Mouse (Mus musculus) cerebellum, adult 11 months (tissue): ENCODE data around the gene Hipk2.

ENCODE experiments used
- DNase-seq: peaks from one replicate; pipeline ENCODE4 v3.0.0; 2022

The Hipk2 gene

GRCm38 (mm10) chr6:38826857-38827256 lies 49.1 kb downstream of the Hipk2 start:
- no peak for DNase-seq

GRCm38 (mm10) chr6:38825886-38826285 lies 50.1 kb downstream of the Hipk2 start:
- no peak for DNase-seq

GRCm38 (mm10) chr6:38823827-38824226 lies 52.1 kb downstream of the Hipk2 start:
- DNase-seq: no peak

GRCm38 (mm10) chr6:38823164-38823563 lies 52.8 kb downstream of the Hipk2 start:
- DNase-seq: no peak

GRCm38 (mm10) chr6:38821686-38822085 lies 54.3 kb downstream of the Hipk2 start:
- DNase-seq: no peak

GRCm38 (mm10) chr6:38820862-38821261 lies 55.1 kb downstream of the Hipk2 start:
- no peak for DNase-seq

GRCm38 (mm10) chr6:38816216-38816615 lies 59.7 kb downstream of the Hipk2 start:
- DNase-seq: no peak

- no peak for DNase-seq
Observed at GRCm38 (mm10) chr6:38815582-38815981, 60.4 kb downstream of the Hipk2 start.

GRCm38 (mm10) chr6:38814690-38815089 lies 61.3 kb downstream of the Hipk2 start:
- DNase-seq: no peak

- no peak for DNase-seq
Observed at GRCm38 (mm10) chr6:38811459-38812145, 64.4 kb downstream of the Hipk2 start.

- DNase-seq: no peak
Observed at GRCm38 (mm10) chr6:38810121-38810475, 65.9 kb downstream of the Hipk2 start.

- DNase-seq: no peak
Observed at GRCm38 (mm10) chr6:38809396-38810120, 66.4 kb downstream of the Hipk2 start.

- DNase-seq: no peak
Observed at GRCm38 (mm10) chr6:38808317-38808716, 67.6 kb downstream of the Hipk2 start.

- no peak for DNase-seq
Observed at GRCm38 (mm10) chr6:38806963-38807445, 69.0 kb downstream of the Hipk2 start.

- DNase-seq: no peak
Observed at GRCm38 (mm10) chr6:38805612-38806011, 70.4 kb downstream of the Hipk2 start.

GRCm38 (mm10) chr6:38801252-38801651 lies 74.7 kb downstream of the Hipk2 start:
- DNase-seq: no peak

GRCm38 (mm10) chr6:38797548-38797947 lies 78.4 kb downstream of the Hipk2 start:
- DNase-seq: no peak

- DNase-seq: no peak
Observed at GRCm38 (mm10) chr6:38796993-38797392, 79.0 kb downstream of the Hipk2 start.

GRCm38 (mm10) chr6:38796388-38796787 lies 79.6 kb downstream of the Hipk2 start:
- DNase-seq: no peak

GRCm38 (mm10) chr6:38795096-38795816 lies 80.7 kb downstream of the Hipk2 start:
- no peak for DNase-seq

- DNase-seq: no peak
Observed at GRCm38 (mm10) chr6:38792966-38793365, 83.0 kb downstream of the Hipk2 start.

GRCm38 (mm10) chr6:38789221-38789810 lies 86.6 kb downstream of the Hipk2 start:
- DNase-seq: no peak

- DNase-seq: no peak
Observed at GRCm38 (mm10) chr6:38787811-38788509, 88.0 kb downstream of the Hipk2 start.
